Mouse (Mus musculus) cerebellum, adult 11 months (tissue): ENCODE results near the gene Rbbp6.

Source experiments
- DNase-seq: peaks from one replicate; pipeline ENCODE4 v3.0.0; 2022

The Rbbp6 gene

GRCm38 (mm10) chr7:122972006-122972689 lies 6.7 kb downstream of the Rbbp6 start:
- no peak for DNase-seq

DNA sequence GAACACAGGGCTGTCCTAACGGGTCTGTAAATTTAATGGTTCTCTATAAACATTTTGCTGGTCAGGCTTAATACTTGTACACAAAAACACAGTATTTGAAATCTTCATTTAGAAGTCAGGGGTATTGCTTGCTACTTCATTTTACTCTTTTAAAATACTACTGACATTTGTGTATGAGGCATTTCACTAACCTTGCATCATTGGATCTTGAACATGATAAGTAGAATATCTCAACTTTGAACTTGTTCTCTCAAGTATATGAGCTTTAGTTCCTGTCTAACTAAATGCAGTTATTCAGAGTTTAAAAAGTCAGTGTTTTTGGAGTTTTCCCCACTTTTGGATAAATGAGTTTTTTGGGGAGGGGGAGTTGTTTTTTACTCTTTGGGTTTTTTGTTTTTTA lies 14.0 kb downstream of the Rbbp6 start:
- DNase-seq: no peak

- no peak for DNase-seq
Measured at GRCm38 (mm10) chr7:122998189-122998588, 32.7 kb downstream of the Rbbp6 start.

GRCm38 (mm10) chr7:122999871-123000396 lies 34.4 kb downstream of the Rbbp6 start:
- no peak for DNase-seq

DNA sequence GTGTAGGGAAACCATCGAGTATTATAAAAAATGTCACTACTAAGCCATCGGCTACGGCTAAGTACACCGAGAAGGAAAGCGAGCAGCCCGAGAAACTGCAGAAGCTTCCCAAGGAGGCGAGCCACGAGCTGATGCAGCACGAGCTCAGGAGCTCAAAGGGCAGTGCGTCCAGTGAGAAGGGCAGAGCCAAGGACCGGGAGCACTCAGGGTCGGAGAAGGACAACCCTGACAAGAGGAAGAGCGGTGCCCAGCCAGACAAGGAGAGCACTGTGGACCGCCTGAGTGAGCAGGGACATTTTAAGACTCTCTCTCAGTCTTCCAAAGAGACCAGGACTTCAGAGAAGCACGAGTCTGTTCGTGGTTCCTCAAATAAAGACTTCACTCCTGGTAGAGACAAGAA lies 35.3 kb downstream of the Rbbp6 start:
- no peak for DNase-seq

DNA sequence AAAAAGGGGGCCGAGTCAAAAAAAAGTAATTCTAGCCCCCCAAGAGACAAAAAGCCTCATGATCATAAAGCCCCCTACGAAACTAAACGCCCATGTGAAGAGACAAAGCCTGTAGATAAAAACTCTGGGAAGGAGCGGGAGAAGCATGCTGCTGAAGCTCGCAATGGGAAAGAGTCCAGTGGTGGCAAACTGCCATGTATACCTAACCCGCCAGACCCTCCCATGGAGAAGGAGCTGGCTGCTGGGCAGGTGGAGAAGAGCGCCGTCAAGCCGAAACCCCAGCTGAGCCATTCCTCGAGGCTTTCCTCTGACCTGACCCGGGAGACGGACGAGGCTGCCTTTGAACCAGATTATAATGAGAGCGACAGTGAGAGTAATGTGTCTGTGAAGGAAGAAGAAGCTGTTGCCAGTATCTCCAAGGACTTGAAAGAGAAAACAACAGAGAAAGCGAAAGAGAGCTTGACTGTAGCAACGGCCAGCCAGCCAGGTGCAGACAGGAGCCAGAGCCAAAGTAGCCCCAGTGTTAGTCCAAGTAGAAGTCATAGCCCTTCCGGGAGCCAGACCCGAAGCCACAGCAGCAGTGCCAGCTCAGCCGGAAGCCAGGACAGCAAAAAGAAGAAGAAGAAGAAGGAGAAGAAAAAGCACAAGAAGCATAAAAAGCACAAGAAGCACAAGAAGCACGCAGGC lies 36.0 kb downstream of the Rbbp6 start:
- peak; percentile 57 for DNase-seq

DNA sequence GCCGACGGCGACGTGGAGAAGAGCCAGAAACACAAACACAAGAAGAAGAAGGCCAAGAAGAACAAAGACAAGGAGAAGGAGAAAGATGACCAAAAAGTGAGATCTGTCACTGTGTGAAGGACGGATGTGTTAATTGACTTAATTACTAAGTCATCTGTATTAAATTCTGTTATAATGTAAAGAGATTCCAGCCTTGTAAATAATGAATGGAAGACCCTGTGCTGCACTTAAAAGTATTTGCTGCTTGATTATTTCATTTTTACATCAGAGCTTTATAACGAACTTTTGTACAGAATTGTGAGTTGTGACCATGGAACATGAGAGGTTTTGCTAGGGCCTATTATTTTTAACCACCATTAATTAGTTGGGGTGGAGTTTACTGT lies 36.5 kb downstream of the Rbbp6 start:
- no peak for DNase-seq

GRCm38 (mm10) chr7:123003207-123003606 lies 37.7 kb downstream of the Rbbp6 start:
- DNase-seq: no peak

GRCm38 (mm10) chr7:123004442-123004841 lies 39.0 kb downstream of the Rbbp6 start:
- DNase-seq: no peak

- no peak for DNase-seq
Measured at GRCm38 (mm10) chr7:123006251-123006650, 40.8 kb downstream of the Rbbp6 start.

- no peak for DNase-seq
Measured at GRCm38 (mm10) chr7:123007743-123008142, 42.3 kb downstream of the Rbbp6 start.

DNA sequence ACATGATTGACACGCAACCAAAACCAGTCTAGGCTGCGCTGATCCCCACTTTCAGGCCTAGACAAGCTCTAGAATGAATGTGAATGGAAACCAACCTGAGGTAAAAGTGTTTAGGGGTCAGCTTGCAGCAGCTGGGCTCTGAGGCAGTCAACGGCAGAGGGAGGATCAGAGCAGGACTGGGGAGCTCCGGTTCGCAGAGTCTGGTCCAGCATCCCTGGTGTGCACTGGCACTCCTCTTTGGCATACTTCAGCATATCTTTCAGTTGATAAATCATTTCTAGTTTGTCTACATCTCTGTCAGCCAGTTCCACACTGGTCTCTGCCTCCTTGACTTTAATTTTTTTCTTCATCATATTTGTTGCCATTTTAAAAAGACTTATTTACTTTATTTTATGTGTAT lies 48.0 kb downstream of the Rbbp6 start:
- no peak for DNase-seq

- DNase-seq: no peak
Measured at GRCm38 (mm10) chr7:123014729-123015128, 49.2 kb downstream of the Rbbp6 start.

- no peak for DNase-seq
Measured at GRCm38 (mm10) chr7:123017627-123018026, 52.1 kb downstream of the Rbbp6 start.

- DNase-seq: no peak
Measured at GRCm38 (mm10) chr7:123025123-123025522, 59.6 kb downstream of the Rbbp6 start.

- peak; percentile 20 for DNase-seq
Measured at GRCm38 (mm10) chr7:123030295-123030694, 64.8 kb downstream of the Rbbp6 start.

DNA sequence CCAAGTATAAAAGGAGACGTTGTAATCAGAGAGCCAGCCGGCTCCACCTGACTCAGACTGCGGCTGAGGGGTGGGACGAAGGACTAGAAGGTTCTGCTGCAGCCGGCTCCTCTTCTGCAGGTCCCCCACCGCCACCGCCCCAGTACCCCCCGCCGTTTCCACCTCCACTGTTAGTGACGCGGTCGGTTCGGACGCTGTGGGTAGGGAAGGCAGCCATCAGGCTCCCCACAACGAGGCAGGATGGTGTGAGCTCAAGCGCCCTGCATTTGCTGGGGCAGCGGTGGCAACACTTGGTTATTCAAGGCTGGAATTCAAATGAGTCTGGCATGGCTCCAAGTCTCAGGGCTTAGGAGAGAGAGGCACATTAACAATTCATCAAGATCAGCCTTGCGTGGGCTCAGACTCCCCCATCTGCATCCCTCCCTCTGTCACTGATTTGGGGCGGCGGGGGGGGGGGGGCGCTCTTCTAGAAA lies 65.3 kb downstream of the Rbbp6 start:
- DNase-seq: peak; percentile 61

- DNase-seq: peak; percentile 20
Measured at GRCm38 (mm10) chr7:123031211-123031743, 65.8 kb downstream of the Rbbp6 start.

DNA sequence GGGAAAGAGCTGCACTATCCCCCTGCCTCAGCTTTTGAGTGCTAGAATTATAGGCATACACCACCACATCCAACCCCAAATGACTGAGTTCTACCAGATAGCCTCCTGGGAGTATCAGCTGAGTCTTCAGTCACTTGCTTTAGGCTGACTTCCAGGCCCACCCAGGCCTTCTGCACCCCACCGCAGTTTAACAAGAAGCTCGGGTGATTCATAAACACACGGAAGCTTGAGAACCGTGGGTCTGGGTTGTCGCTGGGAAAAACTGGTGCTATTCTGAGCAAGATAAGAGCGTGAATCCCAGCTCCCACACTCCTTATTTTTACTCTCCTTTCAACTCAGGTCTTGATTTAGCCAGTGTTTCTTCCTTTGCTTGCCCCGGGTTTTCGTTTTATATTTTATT lies 69.8 kb downstream of the Rbbp6 start:
- no peak for DNase-seq

DNA sequence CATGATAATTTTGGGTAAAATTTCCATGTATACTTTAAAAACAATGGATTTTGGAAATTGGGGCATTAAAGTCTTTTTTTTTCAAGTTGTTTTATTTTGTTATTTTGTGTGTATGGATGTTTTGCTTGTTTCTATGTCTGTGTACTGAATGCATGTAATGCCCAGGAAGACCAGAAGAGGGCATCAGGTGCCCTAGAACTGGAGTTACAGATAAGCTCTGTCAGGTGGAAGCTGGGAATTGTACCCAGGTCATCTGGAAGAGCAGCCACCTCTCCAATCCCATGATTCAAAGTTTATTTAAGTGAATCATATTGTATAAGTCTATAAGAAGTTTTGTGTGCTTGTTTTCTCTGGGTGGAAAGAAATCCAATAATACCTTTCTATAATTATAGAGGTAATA lies 73.8 kb downstream of the Rbbp6 start:
- DNase-seq: no peak

- no peak for DNase-seq
Measured at GRCm38 (mm10) chr7:123045146-123045545, 79.7 kb downstream of the Rbbp6 start.

- no peak for DNase-seq
Measured at GRCm38 (mm10) chr7:123046473-123047091, 81.1 kb downstream of the Rbbp6 start.
